Mouse (Mus musculus) thymus, postnatal 25 days (tissue): ENCODE data around the gene Dnmt3a.
A peak's percentile ranks its signal among the peaks of the same experiment; 100 is the strongest.

ENCODE experiments used
- DNase-seq: peaks from one replicate; pipeline ENCODE4 v3.0.0; 2022

Gene Dnmt3a

GRCm38 (mm10) chr12:3787541-3787940 lies 18.3 kb upstream of the Dnmt3a start:
- DNase-seq = no peak

GRCm38 (mm10) chr12:3788421-3789051 lies 17.3 kb upstream of the Dnmt3a start:
- no peak for DNase-seq

- DNase-seq = peak; percentile 29
Observed at GRCm38 (mm10) chr12:3789626-3790185, 16.1 kb upstream of the Dnmt3a start.

GRCm38 (mm10) chr12:3791257-3791656 lies 14.6 kb upstream of the Dnmt3a start:
- DNase-seq = no peak

DNA sequence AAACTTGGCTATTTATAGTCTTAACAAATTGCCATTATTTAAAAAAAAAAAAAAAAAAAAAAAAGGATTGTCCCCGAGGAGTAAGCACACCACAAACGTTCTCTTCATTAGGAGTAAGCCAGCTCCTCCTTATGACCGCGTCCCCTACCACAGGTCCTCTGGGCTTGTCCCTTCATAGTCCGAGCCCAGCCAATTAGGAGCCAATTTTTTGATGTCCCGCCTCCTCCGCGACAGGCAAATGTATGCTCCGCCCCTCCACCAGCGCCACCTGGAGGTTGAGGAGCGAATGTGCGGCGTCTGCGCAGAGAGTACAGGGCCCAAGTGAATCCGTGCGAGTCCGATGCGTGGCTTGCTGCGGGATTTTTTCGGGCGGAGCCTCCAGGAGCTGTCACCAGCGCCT lies 14.1 kb upstream of the Dnmt3a start:
- DNase-seq = peak; percentile 92

DNA sequence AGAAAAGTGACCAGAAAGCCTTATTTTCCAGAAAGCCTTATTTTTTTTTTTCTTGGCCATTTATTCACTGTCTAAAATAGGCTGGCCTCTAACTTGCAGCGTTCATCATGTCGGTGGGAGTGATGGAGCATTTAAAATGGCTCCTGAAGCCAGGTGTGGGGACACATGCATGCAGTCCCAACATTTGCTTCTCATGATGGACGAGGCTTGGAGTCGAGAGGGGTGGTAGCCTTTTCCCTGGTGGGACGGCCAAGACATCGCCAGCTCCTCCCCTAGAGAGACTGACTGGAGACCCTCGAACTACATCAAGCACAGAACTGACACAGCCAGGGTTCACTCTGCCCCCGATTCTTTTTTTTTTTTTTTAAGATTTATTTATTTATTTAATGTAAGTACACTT lies 13.6 kb upstream of the Dnmt3a start:
- DNase-seq = no peak

DNA sequence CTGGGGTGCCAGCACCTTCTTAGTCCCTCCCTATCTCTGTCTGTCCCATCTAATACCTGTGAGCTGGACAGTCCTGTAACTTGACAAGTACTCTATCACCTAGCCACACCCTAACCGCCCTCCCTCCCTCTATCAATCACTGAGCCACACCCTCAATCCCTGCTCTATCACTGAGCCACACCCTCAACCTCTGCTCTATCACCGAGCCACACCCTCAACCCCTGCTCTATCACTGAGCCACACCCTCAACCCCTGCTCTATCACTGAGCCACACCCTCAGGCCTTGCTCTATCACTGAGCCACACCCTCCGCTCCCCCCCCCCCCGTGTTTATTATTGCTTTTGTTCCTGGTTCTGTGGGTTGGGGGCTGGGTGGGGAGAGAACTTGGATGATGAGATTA lies 10.2 kb upstream of the Dnmt3a start:
- DNase-seq = no peak

DNA sequence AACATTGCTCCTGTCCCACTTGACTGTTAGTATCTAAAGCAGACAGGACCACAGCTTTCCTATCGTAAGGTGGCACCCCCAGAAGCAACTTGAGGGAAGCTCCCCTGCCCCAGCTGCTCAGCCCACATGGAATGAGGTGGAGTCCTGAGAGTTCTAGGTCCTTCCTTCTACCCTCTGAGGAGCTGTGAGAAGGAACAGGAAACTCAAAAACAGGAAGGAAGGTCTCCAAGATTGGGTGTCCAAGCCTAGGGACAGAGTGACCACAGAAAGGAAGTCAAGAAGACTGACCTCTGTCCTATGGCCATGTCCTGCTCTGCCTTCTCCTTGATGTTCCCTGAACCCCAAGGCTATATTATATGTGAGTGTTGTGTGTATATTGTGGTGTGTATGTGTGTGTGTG lies 6.3 kb upstream of the Dnmt3a start:
- DNase-seq = no peak

DNA sequence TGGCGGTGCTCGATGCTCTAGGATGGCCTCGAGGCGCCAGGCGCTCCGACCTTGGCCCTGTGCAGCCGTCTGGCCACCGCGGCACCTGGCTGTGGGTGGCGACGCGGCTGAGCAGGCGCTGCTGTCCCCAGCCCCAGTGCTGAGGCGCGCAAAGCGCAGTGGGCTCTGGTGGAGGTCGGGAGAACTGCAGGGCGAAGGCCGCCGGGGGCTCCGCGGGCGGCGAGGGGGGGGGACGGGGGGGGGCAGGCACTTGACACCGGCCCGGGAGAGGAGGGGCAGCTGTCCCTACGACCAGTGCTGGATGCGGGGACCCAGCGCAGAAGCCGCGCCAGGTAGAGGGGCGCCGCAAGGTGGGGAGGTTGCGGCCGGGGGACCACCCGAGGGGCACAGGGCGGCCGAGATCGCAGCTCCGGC lies 471 bp downstream of the Dnmt3a start:
- peak; percentile 87 for DNase-seq

- peak; percentile 74 for DNase-seq
Observed at GRCm38 (mm10) chr12:3806703-3807547, 1.1 kb downstream of the Dnmt3a start.

DNA sequence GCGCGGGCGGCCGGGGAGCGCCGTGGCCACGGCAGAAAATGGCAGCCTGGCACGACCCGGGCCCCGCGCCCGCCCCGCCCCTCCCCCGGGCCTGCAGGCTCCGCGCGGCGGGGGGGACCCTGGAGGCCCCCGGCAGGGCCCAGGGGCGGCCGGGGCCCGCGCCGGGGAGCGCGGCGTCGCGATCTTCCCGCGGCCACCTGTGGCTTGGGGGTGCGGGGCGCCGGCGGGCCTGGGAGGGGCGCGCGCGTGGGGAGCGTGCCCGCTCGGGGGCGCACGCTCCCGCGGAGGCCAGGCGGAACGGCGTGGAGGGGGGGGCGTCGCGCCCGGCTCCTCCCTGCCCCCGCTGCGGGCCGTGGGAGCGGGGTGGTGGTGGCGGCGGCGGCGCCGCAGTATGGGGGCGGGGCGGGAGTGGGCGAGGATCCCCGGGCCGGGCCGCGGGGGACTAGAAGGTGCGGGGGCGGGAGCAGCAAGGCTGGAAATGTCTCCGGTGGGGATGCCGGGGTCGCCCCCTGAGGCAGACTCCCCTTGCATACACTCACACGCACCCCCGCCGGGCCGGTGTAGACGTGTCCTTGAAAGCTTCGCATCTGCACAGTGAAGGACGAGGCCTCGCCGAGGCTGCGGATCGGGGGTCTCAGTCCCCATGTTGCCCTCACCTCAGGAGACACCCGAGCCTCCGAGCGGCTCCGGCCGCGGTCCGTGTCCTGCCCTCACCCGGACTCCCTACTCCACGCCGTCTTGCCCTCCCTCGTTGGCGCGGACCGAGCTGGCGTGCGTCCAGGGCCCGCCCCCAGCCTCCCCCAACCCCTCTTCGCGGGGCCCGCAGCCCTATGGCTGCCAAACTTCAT lies 2.0 kb downstream of the Dnmt3a start:
- peak; percentile 69 for DNase-seq

DNA sequence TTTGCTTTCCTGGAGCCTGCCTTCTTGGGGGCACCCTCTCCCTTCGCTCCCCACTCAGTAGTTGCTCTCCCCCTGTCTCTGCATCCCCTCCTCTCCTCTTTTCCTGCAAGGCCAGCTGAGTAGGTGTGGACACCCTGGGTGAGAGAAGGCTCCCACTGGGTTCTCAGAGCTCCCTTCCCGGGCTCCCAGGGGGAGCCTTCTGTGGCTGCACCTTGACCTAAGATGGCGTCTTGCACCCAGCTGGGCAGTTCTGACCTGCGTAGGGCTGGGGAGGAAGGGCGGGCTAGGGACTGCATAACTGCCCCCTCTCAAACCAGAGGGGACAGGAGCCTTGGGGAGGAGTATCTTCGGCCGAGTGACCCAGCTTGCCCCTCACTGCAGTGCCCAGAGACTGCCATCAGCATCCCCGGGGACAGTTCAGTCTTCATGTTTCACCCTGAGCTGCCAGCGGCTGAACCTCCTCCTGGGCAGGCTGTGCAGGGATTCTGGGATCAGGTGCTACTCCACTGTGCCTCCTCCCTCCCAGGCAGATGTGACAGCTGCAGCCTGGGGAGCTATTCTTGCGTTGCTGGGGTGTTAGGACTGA lies 2.7 kb downstream of the Dnmt3a start:
- DNase-seq = no peak

DNA sequence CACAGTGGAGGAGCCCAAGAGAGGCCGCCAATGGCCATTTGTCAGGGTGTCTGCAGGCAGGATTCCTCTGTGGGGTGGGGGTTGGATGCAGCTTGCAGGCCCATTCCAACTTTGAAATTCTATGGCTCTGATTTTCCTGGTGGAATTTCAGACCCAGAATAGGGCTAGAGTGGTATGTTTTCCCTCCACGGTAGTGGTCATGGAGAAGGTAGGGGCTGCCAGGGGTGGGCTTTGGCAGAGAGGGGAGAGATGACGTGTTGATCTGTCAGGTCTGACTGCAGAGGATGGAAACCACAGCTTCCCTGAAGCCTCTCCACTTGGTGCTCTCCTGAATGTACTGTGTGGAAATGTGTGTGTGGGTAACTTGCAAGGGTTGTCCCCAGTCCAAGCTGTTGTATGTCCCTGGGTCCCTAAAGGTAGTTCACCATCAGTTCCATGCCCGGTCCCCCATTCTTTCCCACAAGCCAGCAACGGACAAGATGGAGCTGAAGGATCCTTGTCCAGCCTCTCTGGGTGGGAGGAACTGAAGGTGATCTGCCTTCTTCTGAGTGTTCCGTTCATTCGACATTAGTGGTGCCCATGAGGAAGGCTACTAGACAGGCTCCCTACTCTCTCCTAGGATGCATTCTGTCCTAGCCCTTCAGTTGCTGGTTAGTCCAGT lies 3.8 kb downstream of the Dnmt3a start:
- DNase-seq = no peak

GRCm38 (mm10) chr12:3810455-3810854 lies 4.6 kb downstream of the Dnmt3a start:
- DNase-seq = no peak

DNA sequence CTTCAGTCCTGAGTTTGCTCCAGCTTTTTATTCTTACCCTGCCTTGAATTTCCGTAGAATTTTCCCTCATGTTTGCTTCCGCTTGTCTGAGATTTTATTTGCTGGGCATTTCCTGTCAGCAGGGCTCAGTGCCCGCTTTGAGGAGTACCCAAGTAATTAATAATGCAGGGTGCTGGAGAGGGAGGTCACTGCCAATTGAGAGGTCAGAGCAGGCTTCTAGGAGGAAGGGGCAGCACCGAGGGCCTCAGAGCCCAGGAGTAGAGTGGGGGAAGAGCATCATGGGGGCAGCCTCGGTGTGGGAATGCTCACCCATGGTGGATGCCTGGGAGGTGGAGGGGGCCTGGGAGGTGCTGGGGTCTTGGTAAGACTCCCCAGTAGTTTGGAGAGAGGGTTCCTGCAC lies 5.8 kb downstream of the Dnmt3a start:
- no peak for DNase-seq

GRCm38 (mm10) chr12:3812251-3812650 lies 6.4 kb downstream of the Dnmt3a start:
- DNase-seq = no peak

DNA sequence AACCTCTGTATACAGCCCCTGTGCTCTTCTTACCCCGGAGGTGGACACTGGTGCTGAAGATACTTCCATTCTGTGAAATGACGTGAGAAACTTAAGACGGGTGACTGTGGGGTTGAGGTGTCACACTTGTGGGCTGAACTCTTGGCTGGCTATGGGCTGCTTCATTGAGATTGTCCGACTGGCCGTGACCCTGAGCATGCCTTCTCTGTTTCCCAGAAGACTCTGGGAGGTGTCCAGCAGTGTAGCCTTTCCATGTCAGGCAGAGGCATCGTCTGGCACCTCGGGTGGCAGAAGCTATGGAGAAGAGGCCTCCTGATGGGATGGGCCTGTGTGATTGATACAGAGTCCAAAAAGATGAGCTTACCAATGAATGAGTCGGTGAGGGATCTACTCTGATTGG lies 7.3 kb downstream of the Dnmt3a start:
- no peak for DNase-seq

DNA sequence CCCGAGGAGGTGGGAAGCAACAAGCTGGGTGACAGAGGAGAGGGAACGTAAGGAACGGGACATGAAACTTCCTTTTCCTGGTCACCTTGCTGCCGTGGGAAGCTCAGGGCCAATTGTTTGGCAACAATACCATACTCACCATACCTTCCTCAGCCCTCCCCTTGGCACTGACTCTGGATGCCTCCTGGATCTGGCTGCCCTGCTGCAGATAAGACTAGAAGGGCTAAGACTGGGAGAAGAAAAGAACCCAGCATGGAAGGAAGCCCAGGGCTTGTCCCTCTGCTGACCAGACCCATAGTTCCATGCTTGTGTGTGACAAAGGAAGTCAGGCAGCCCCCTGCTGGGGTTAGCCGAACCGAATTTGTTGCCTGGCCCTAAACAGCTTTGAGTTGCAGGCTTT lies 9.6 kb downstream of the Dnmt3a start:
- DNase-seq = no peak

DNA sequence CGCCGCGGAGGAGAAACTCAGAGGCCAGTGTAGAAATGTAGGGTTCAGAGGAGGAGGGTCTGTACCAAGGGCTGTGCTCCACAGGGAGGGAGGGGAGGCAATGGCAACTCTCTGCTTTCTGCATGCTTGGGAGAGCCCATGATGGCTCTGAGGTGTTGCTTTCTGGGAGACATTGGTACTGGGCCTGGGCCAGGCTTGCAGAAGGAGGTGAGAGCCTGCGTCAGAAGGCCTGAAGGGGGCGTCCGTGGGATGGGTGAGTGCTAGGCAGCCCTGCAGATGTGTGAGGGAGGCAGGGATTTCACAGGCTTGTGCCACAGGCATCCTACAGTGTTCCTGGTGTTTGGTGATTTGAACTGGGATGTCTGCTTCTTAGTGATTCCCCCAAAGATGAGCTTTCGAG lies 11.2 kb downstream of the Dnmt3a start:
- no peak for DNase-seq

DNA sequence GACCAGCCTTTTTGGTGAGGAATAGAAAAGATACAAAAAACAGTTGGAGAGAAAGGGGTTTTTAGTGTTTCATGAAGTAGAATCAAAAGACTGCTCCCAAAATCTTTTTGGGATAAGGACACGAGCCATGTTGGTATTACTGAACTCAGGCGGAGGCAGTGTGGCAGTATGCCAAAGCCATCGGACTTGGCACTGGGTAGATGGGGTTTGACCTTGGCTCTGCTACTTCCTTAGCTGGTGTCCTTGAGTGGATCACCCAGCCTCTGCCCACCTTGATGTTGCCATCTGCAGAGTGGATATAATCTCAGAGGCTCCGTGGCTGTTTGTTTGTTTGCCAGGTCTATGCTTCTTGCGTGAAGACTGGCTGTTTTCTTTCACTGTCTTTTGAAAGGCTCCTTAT lies 11.8 kb downstream of the Dnmt3a start:
- DNase-seq = no peak

DNA sequence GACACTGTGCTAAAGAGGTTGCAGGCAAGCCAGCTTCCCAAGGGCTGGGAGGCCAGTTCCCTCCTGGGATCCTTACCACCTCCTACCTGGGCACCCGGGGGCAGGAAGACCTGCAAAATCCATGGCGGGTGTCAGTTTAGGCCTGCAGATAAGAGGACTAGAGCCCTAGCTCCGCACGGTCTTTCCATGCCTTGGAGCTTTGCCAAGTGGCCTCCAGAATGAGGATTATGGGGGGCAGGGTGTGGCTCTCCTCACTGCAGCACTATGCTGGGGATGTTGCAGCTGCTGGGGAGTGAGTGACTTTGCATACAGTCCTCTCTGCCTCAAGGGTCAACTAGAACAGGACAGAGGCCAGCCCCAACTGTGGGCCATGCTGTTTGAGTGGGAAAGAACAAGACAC lies 14.1 kb downstream of the Dnmt3a start:
- DNase-seq = no peak

- no peak for DNase-seq
Observed at GRCm38 (mm10) chr12:3823408-3823807, 17.6 kb downstream of the Dnmt3a start.
